Mouse (Mus musculus) heart, embryonic 11.5 days (tissue): ENCODE results near the gene Spata32. TPM values are rescaled to one million over a fixed set of nuclear protein-coding genes. Genes with fewer than 3 reads are reported as not detected.
A peak's percentile ranks its signal among the peaks of the same experiment; 100 is the strongest.

Experiments
- ATAC-seq: fragments of 200-750 bp; cut with Nextera tagmentation; replicated peaks from 2 replicates; pipeline ENCODE4 v1.8.0; 2017; ENCODE audit warnings: moderate library complexity; ENCODE audit not compliant: insufficient number of reproducible peaks, low FRiP score, low TSS enrichment
- H3K27ac ChIP-seq: fragments of 300-500 bp; sonication (generic); 2 replicates; pipeline ENCODE4 v1.5.1; 2014; ENCODE audit warnings: mild to moderate bottlenecking, low read depth, low read length
- H3K27me3 ChIP-seq: fragments of 300-500 bp; sonication (generic); 2 replicates; pipeline ENCODE4 v1.6.1; 2014; ENCODE audit warnings: mild to moderate bottlenecking, low read length, mixed read lengths; ENCODE audit not compliant: control insufficient read depth, insufficient read depth
- H3K36me3 ChIP-seq: fragments of 300-500 bp; sonication (generic); 2 replicates; pipeline ENCODE4 v1.6.1; 2014; ENCODE audit warnings: mild to moderate bottlenecking, low read length, moderate library complexity, mixed read lengths; ENCODE audit not compliant: control insufficient read depth, insufficient read depth
- H3K4me1 ChIP-seq: fragments of 300-500 bp; sonication (generic); 2 replicates; pipeline ENCODE4 v1.6.1; 2014; ENCODE audit warnings: low read length; ENCODE audit not compliant: control insufficient read depth, insufficient read depth
- H3K4me2 ChIP-seq: fragments of 300-500 bp; sonication (generic); 2 replicates; pipeline ENCODE4 v1.6.1; 2014; ENCODE audit warnings: mild to moderate bottlenecking, moderate library complexity
- H3K4me3 ChIP-seq: fragments of 300-500 bp; sonication (generic); 2 replicates; pipeline ENCODE4 v1.5.1; 2014; ENCODE audit warnings: low read depth, low read length
- H3K9ac ChIP-seq: fragments of 300-500 bp; sonication (generic); 2 replicates; pipeline ENCODE4 v1.6.1; 2014; ENCODE audit warnings: mild to moderate bottlenecking, low read depth, low read length, moderate library complexity
- H3K9me3 ChIP-seq: fragments of 300-500 bp; sonication (generic); replicated peaks from 2 replicates; pipeline ENCODE4 v1.6.1; 2016; ENCODE audit warnings: low read length; ENCODE audit not compliant: control insufficient read depth
- WGBS: fragments of 180-500 bp; shearing (Covaris S2); extraction: QIAGEN DNeasy Blood & Tissue Kit; methylation state at CpG from one replicate; pipeline ENCODE4 v1.1.7; 2014; ENCODE audit not compliant: insufficient replicate concordance; 5-methylcytosine and 5-hydroxymethylcytosine counted together
- polyA plus RNA-seq: library from polyadenylated mRNA; unstranded; fragments of >200 nt; fragmentation: Nextera tagmentation; extraction: Ambion mirVana; gene quantifications from 2 replicates; pipeline ENCODE4 v1.2.1, GENCODE M21; 2014

Gene Spata32
- polyA plus RNA-seq, 1 experiment from 2014 or later: not detected

DNA sequence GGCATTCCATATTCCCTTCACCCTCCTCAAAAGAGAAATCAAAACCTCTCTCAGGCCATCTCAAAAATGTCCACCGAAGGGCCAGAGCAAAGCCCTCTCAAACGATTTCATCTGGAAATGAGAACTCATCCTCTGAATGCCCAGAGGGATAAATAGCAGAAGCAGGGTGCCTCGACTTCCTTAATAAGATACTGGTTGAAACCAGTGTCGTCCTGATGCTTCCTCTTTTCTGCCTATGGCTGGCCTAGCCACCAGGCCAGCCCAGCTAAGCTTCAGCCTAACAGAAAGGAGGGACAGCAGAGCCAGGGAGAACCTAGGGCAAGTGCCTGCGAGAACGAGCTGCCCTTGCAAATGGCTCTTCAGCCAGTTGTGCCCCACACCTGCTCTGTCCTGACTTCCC, 31.3 kb upstream of the Spata32 start:
- no peaks in the 10 kb centered on the region for H3K36me3 ChIP-seq
- ATAC-seq: no peak
- WGBS: 61% methylated on average over 6 of the region's 6 CpGs
- no peak overlapping the region for H3K27ac ChIP-seq
- H3K4me3 ChIP-seq: no peak overlapping the region
- H3K27me3 ChIP-seq: no peaks in the 10 kb centered on the region
- peaks cover 21% of the 10 kb centered on the region for H3K4me1 ChIP-seq
- no peak overlapping the region for H3K4me2 ChIP-seq
- H3K9ac ChIP-seq: no peak overlapping the region
- H3K9me3 ChIP-seq: no peaks in the 10 kb centered on the region

DNA sequence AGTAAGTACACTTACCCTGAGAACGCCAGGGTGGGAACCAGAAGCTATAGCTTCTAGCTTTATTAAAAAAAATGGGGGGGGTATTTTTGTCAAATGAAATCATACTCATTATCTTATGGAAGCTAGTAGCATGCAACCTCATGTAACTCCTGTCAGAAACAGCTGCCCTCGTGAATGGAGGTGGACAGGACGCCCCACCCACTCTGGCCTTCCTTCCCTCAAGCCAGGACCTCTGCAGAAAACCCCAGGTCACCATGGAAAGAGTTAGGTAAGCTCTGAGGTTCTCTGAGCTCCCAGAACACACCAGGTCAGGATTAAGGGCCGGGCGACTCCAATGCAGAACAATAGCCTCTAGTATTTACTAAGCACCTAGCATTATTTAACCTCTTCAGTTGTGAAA, 30.6 kb upstream of the Spata32 start:
- no peak for ATAC-seq
- no peaks in the 10 kb centered on the region for H3K9me3 ChIP-seq
- no peak overlapping the region for H3K9ac ChIP-seq
- WGBS: 69% methylated on average over 5 of the region's 5 CpGs
- H3K36me3 ChIP-seq: no peaks in the 10 kb centered on the region
- no peaks in the 10 kb centered on the region for H3K27me3 ChIP-seq
- peaks cover 21% of the 10 kb centered on the region for H3K4me1 ChIP-seq
- no peak overlapping the region for H3K4me2 ChIP-seq
- H3K4me3 ChIP-seq: no peak overlapping the region
- no peak overlapping the region for H3K27ac ChIP-seq

DNA sequence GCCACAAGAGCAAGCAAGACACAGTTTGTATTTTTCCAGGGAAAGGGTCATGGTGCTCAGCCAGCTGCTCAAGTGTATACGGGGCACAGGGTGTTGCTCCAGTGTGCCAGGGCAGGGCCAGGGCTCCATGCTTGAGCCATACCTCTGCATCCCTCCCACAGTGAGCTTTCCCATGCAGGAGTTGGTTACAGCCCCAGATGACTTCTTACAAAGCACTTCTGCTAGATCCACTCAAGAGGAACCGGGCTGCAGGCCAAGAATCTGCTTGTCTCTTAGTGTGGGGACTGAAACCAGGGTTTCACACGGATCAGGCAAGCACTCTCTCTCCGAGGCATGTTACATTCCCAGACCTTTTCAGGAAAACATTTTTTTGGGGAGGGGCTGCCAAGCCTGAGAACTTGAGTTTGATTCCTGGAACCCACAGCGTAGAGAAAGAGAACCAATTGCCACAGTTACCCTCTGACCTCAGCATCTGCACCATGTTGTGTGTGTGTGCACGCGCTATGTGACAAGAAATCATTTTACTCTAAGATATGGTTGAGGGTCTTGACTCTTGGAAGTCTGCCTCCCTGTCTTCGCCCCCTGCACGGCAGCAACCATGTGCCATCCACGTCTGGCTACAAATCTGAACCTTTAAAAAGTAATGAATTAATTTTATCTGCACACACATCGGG, 29.4 kb upstream of the Spata32 start:
- Histone ChIP-seq H3K4me1 (peaks cover 21% of the 10 kb centered on the region), H3K4me2 (no peak overlapping the region), H3K27me3 (no peaks in the 10 kb centered on the region), H3K27ac (peak overlapping the region; percentile 23), H3K9ac (no peak overlapping the region), H3K36me3 (no peaks in the 10 kb centered on the region), H3K9me3 (no peaks in the 10 kb centered on the region), H3K4me3 (no peak overlapping the region)
- WGBS: 61% methylated on average over 11 of the region's 11 CpGs
- ATAC-seq: 0 out of 2 replicates have a peak, but pooled peaks have one; percentile 14

DNA sequence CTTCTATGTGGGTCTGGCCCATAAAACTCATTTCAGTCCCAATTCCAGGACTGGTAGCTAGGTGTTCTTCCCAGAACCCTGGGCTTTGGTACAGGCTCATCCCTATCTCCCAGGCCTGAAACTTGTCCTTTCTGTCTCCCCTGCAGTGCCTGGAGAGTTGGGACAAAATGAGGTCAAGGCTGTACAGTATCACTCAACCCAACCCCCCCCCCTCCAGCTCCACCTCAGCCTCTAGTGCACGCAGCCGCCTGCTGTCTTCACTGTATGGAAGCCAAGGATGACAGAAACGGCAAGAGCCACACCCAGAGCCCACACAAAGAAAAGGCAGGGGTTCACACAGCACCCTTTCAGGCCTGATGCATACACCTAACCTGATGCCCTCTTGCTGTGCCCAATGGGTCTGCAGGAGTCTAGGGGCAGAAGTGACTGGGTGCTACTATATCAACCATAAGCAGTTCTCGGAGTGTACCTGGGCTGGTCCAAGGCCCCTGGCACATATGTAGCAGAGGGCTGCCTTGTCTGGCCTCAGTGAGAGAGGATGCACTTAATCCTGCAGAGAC, 28.6 kb upstream of the Spata32 start:
- H3K27me3 ChIP-seq: no peaks in the 10 kb centered on the region
- no peak overlapping the region for H3K27ac ChIP-seq
- H3K9ac ChIP-seq: no peak overlapping the region
- 62% methylated on average over 4 of the region's 4 CpGs for WGBS
- ATAC-seq: no peak
- peaks cover 21% of the 10 kb centered on the region for H3K4me1 ChIP-seq
- H3K36me3 ChIP-seq: no peaks in the 10 kb centered on the region
- H3K9me3 ChIP-seq: no peaks in the 10 kb centered on the region
- H3K4me3 ChIP-seq: no peak overlapping the region
- H3K4me2 ChIP-seq: no peak overlapping the region

DNA sequence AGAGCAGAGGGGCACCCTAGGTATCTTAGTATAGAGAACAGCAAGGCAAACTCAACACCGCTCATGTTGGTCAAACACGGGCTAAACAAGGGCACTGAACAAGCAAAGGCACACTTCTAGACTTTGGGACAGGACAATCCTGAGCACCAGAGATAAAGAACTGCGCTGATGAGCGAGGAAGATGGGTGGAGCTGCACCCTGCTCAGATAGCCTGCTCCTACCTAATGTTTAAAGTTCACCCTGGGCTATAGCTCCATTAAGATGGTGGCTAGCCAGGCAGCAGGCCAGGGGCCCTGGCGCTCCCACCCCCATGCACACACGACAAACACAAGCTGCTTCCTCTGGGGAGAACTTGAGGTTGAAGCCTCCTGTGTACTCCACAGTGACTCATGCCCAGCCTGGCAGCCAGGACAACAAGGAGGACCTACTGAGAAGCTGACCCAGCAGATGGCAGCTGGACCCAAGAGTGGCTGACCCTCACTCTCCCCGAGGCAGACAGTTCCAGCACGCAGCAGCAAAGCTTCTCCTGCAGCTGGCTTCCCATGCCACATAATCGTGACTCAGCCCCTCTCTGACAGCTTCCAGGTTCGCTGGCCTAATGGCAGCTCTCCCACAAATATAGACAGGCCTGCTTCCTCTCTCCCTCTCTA, 28.0 kb upstream of the Spata32 start:
- H3K9me3 ChIP-seq: no peaks in the 10 kb centered on the region
- no peaks in the 10 kb centered on the region for H3K27me3 ChIP-seq
- H3K4me3 ChIP-seq: no peak overlapping the region
- no peak overlapping the region for H3K9ac ChIP-seq
- H3K27ac ChIP-seq: no peak overlapping the region
- no peak overlapping the region for H3K4me2 ChIP-seq
- no peak for ATAC-seq
- peaks cover 21% of the 10 kb centered on the region for H3K4me1 ChIP-seq
- 58% methylated on average over 10 of the region's 10 CpGs for WGBS
- no peaks in the 10 kb centered on the region for H3K36me3 ChIP-seq

DNA sequence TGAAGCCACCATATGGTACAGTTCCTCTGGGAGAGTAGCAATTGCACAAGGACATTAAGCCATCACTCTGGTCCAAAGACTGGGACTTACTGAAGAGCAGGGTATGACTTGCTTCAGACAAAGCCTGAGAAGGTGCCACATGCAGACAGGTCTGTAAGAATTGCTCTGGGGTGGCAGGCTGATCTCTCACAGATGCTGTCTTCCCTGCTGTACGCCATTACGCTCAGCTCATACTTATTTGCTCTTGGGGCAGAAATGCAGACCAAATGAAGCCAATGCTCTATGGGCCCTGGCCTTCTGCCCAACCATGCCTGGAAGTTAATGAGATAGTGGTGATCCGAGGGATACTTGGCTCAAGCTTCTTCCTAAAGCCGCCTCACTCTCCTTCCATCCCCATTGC, 26.6 kb upstream of the Spata32 start:
- no peaks in the 10 kb centered on the region for H3K9me3 ChIP-seq
- peaks cover 31% of the 10 kb centered on the region for H3K4me1 ChIP-seq
- no peak overlapping the region for H3K4me2 ChIP-seq
- no peaks in the 10 kb centered on the region for H3K27me3 ChIP-seq
- no peak overlapping the region for H3K27ac ChIP-seq
- no peak overlapping the region for H3K4me3 ChIP-seq
- no peak for ATAC-seq
- H3K36me3 ChIP-seq: no peaks in the 10 kb centered on the region
- 81% methylated on average over 4 of the region's 4 CpGs for WGBS
- no peak overlapping the region for H3K9ac ChIP-seq

DNA sequence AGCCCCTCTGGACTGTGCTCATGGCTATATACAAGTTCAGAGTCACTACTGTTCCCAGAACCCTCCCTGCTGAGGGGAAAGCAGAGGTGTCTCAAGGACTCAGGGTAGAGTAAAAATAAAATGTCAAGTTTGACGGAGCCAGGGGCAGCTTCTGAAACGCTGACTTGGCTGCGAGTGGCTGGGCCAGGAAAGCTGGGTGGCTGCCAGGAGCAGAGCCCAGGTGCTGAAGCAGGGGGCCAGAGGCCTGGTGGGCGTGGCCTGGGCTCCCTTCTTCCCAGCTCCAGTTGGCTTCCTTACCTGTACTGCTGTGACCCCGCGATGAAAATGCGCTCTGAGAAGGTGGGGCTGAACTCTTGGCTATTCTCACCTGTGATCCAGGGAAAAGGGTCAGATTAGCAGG, 22.5 kb upstream of the Spata32 start:
- Histone ChIP-seq H3K9ac (no peak overlapping the region), H3K36me3 (peaks cover 6% of the 10 kb centered on the region; the same call in 1 of the 2 replicates), H3K4me3 (no peak overlapping the region), H3K9me3 (no peaks in the 10 kb centered on the region), H3K27ac (no peak overlapping the region), H3K4me2 (no peak overlapping the region), H3K27me3 (no peaks in the 10 kb centered on the region), H3K4me1 (peaks cover 11% of the 10 kb centered on the region)
- WGBS: 29% methylated on average over 7 of the region's 7 CpGs
- ATAC-seq: no peak

DNA sequence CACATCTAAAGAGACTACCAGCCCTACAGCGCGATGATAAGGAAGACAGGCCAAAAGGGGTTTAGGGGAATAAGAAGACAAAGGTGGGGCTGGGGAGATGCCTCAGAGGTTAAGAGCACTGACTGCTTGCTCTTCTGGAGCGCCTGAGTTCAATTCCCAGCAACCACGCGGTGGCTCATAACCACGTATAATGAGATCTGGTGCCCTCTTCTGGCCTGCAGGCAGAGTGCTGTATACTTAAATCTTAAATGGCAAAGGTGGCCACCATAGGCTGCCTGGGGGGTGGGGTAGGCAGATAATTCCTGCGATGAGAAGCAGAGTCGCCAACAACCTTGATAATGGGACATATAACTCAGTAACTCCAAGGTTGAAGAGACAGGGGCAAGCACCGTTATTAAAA, 19.5 kb upstream of the Spata32 start:
- Histone ChIP-seq H3K4me1 (peaks cover 13% of the 10 kb centered on the region), H3K9ac (no peak overlapping the region), H3K9me3 (no peaks in the 10 kb centered on the region), H3K4me3 (no peak overlapping the region), H3K36me3 (peaks cover 6% of the 10 kb centered on the region; the same call in 1 of the 2 replicates), H3K27ac (no peak overlapping the region), H3K4me2 (no peak overlapping the region), H3K27me3 (no peaks in the 10 kb centered on the region)
- WGBS: 68% methylated on average over 9 of the region's 9 CpGs
- ATAC-seq: no peak
